10 mouse cellular contexts compared by ENCODE assay signal in the genomic region with DNA sequence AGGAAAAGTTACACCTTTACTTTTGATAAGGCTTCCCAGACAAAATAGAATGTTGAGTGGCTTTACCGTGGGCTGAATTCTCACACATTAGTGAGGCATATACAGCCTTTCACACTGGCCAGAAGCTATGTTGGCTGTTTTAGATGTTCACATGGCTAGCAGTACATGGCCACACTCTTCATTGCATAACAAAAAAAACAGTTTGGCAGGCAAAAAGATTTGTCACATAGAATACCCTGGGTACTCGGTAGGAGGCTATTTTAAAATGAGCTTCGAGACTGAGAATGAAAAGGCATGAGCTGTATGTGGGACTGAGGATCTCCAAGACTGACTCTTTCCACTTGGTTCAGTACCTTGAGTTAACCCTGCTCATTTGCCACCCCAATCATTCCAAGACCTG.
"Had no signal": no experiment of that assay in that cellular context is flagged by ENCODE, and none has a peak within 500 bp of the region (broad histone marks: within the 10 kb centered on the region; RNA-seq: fewer than 3 reads in every experiment).

No protein-coding gene starts in this region.

- ATAC-seq: liver, postnatal 0 days; lung, postnatal 0 days had no signal

- DNase-seq: liver, embryonic 13.5 days; liver, postnatal 0 days; lung, adult 2 months; lung, postnatal 14 days; lung, postnatal 4 days; midbrain, embryonic 14.5 days; retina, postnatal 1 day; right cerebral cortex, postnatal 14 days; spleen, adult 18-20 months had no signal
